Comparison of ENCODE assay signal across 8 mouse cellular contexts in the genomic region with DNA sequence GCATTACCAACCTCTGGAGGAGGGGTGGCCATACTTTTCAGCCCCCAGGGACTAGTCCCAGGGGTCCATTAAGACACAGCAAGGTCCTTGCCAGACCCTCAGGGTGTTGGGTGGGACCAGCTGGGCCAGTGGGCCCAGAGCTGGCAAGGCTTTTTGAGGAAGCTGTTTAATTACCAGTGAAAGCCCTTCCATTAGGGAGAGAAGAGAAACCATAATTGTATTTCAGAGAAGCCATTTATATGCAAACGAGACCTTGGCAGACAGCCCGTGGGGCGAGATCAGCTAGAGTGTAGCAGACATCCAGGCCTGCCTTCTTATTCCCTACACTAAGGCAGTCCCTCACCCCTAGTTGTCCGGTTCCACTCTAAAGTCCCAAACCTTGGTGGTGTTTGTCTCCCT. TPM values are rescaled to one million over a fixed set of nuclear protein-coding genes. Genes with fewer than 3 reads are reported as not detected.
DNase-seq lines count a peak whose midpoint lies in the region; ATAC-seq and TF ChIP-seq lines count a peak whose summit lies in the region.

No protein-coding gene starts in this region.

- no peak overlapping the region for H3K9ac ChIP-seq in heart, embryonic 13.5 days
- no peak overlapping the region for H3K9ac ChIP-seq in forebrain, embryonic 14.5 days (ENCODE audit: low read length)
- H3K9ac ChIP-seq in neural tube, embryonic 15.5 days (replicated peaks) = 0 out of 2 replicates have a peak overlapping the region, but pooled peaks have one; percentile 10
- no peak overlapping the region for H3K9ac ChIP-seq in liver, embryonic 11.5 days (ENCODE audit: low read depth, low read length)

- H3K27ac ChIP-seq in heart, embryonic 13.5 days (replicated peaks) = peak overlapping the region; percentile 59
- H3K27ac ChIP-seq in forebrain, embryonic 14.5 days (ENCODE audit: low read depth, low read length) = peak overlapping the region; percentile 61
- H3K27ac ChIP-seq in layer of hippocampus, adult 2 months = peak overlapping the region; percentile 76
- H3K27ac ChIP-seq in neural tube, embryonic 15.5 days (replicated peaks) = peak overlapping the region; percentile 87
- H3K27ac ChIP-seq in liver, embryonic 11.5 days (ENCODE audit: low read depth, low read length) = no peak overlapping the region

- H3K9me3 ChIP-seq in heart, embryonic 13.5 days = no peaks in the 10 kb centered on the region
- H3K9me3 ChIP-seq in forebrain, embryonic 14.5 days (replicated peaks; ENCODE audit: control insufficient read depth, low read length) = no peaks in the 10 kb centered on the region
- no peaks in the 10 kb centered on the region for H3K9me3 ChIP-seq in neural tube, embryonic 15.5 days (replicated peaks)
- no peaks in the 10 kb centered on the region for H3K9me3 ChIP-seq in liver, embryonic 11.5 days (ENCODE audit: control insufficient read depth, low read length)

- peaks cover 41% of the 10 kb centered on the region for H3K4me1 ChIP-seq in heart, embryonic 13.5 days
- H3K4me1 ChIP-seq in forebrain, embryonic 14.5 days (ENCODE audit: control insufficient read depth, insufficient read depth, low read length) = peaks cover 44% of the 10 kb centered on the region
- peaks cover 60% of the 10 kb centered on the region for H3K4me1 ChIP-seq in neural tube, embryonic 15.5 days
- peaks cover 12% of the 10 kb centered on the region for H3K4me1 ChIP-seq in liver, embryonic 11.5 days (replicated peaks; ENCODE audit: control insufficient read depth, insufficient read depth, low read length)

- TF ChIP-seq CTCF in layer of hippocampus, adult 2 months (conservative IDR thresholded peaks at IDR 0.05) = no peak

- 72% methylated on average over 4 of the region's 4 CpGs for WGBS in heart, embryonic 13.5 days
- WGBS in forebrain, embryonic 14.5 days = under 1% methylated on average over 4 of the region's 4 CpGs
- 15% methylated on average over 4 of the region's 4 CpGs for WGBS in neural tube, embryonic 15.5 days
- 84% methylated on average over 4 of the region's 4 CpGs for WGBS in liver, embryonic 11.5 days

- no peak overlapping the region for H3K4me3 ChIP-seq in heart, embryonic 13.5 days
- no peak overlapping the region for H3K4me3 ChIP-seq in forebrain, embryonic 14.5 days (ENCODE audit: low read depth, low read length)
- no peak overlapping the region for H3K4me3 ChIP-seq in layer of hippocampus, adult 2 months
- no peak overlapping the region for H3K4me3 ChIP-seq in neural tube, embryonic 15.5 days (replicated peaks)
- H3K4me3 ChIP-seq in liver, embryonic 11.5 days (ENCODE audit: low read depth, low read length) = no peak overlapping the region

- H3K36me3 ChIP-seq in heart, embryonic 13.5 days = peaks cover 32% of the 10 kb centered on the region
- H3K36me3 ChIP-seq in forebrain, embryonic 14.5 days (ENCODE audit: control insufficient read depth, insufficient read depth, low read length) = peaks cover 26% of the 10 kb centered on the region
- H3K36me3 ChIP-seq in neural tube, embryonic 15.5 days = peaks cover 22% of the 10 kb centered on the region
- peaks cover 3% of the 10 kb centered on the region for H3K36me3 ChIP-seq in liver, embryonic 11.5 days (ENCODE audit: control insufficient read depth, insufficient read depth, low read length)

- intact Hi-C loops in heart, postnatal 25 days (cut with DNase I) = no loop called here

- no peak for ATAC-seq in heart, embryonic 13.5 days (ENCODE audit: extremely low read depth, insufficient number of reproducible peaks, low FRiP score, low TSS enrichment)
- ATAC-seq in forebrain, embryonic 14.5 days = peak; percentile 71
- 0 out of 2 replicates have a peak, but pooled peaks have one; percentile 9 for ATAC-seq in neural tube, embryonic 15.5 days (ENCODE audit: low FRiP score)
- ATAC-seq in liver, embryonic 11.5 days (replicated peaks; ENCODE audit: low FRiP score) = no peak

- no peak overlapping the region for H3K4me2 ChIP-seq in heart, embryonic 13.5 days
- 0 out of 2 replicates have a peak overlapping the region, but pooled peaks have one; percentile 4 for H3K4me2 ChIP-seq in forebrain, embryonic 14.5 days (ENCODE audit: low read length)
- H3K4me2 ChIP-seq in neural tube, embryonic 15.5 days = 0 out of 2 replicates have a peak overlapping the region, but pooled peaks have one; percentile 2
- H3K4me2 ChIP-seq in liver, embryonic 11.5 days = no peak overlapping the region

- peaks cover 5% of the 10 kb centered on the region; the same call in 1 of the 2 replicates for H3K27me3 ChIP-seq in heart, embryonic 13.5 days (replicated peaks)
- no peaks in the 10 kb centered on the region for H3K27me3 ChIP-seq in forebrain, embryonic 14.5 days (replicated peaks; ENCODE audit: control insufficient read depth, insufficient read depth, low read length)
- H3K27me3 ChIP-seq in neural tube, embryonic 15.5 days (replicated peaks) = no peaks in the 10 kb centered on the region
- no peaks in the 10 kb centered on the region for H3K27me3 ChIP-seq in liver, embryonic 11.5 days (replicated peaks; ENCODE audit: control insufficient read depth, insufficient read depth, low read length)

- DNase-seq in heart, postnatal 25 days (ENCODE audit: low spot score) = no peak
- peak; percentile 77 for DNase-seq in ZHBTc4 (ENCODE audit: low read depth, low spot score)
- DNase-seq in forebrain, embryonic 14.5 days (ENCODE audit: low spot score) = peak; percentile 97
- peak in 1 of 2 experiments; percentile 58 for DNase-seq in layer of hippocampus, adult 2 months (ENCODE audit: low spot score in 2 of 2)
- DNase-seq in urinary bladder, adult 18-20 months (ENCODE audit: low spot score in 2 of 2) = no peak
- no peak for DNase-seq in liver, embryonic 11.5 days (ENCODE audit: low spot score)

RNA-seq across cellular contexts. Expression of gene Shf, which starts 17.0 kb away (rescaled TPM):
- polyA plus RNA-seq in heart, embryonic 13.5 days (2015; fragmentation: Nextera tagmentation; extraction: Ambion mirVana) = 1.8 and 2.3 TPM in 2 replicates
- total RNA-seq in heart, postnatal 25 days (2021) = 1 to 10 TPM; 3.7 to 6.6 TPM
- polyA plus RNA-seq in forebrain, embryonic 14.5 days (2014; fragmentation: Nextera tagmentation; extraction: Ambion mirVana) = 9.7 and 12.4 TPM in 2 replicates
- total RNA-seq in layer of hippocampus, adult 2 months (2021) = 10 to 100 TPM; 61.7 to 62.6 TPM
- 11.2 and 12.0 TPM in 2 replicates for polyA plus RNA-seq in neural tube, embryonic 15.5 days (2015; fragmentation: Nextera tagmentation; extraction: Ambion mirVana)
- 2.5 TPM in 2 replicates for polyA plus RNA-seq in liver, embryonic 11.5 days (2014; fragmentation: Nextera tagmentation; extraction: Ambion mirVana)

RNA-seq across cellular contexts. Expression of gene Duox1, which starts 36.5 kb away (rescaled TPM):
- 0.03 TPM in 1 of 2 replicates, not detected in the other for polyA plus RNA-seq in heart, embryonic 13.5 days (2015; fragmentation: Nextera tagmentation; extraction: Ambion mirVana)
- under 1 TPM; 0.20 to 0.23 TPM for total RNA-seq in heart, postnatal 25 days (2021)
- 0.06 TPM in 1 of 2 replicates, not detected in the other for polyA plus RNA-seq in forebrain, embryonic 14.5 days (2014; fragmentation: Nextera tagmentation; extraction: Ambion mirVana)
- total RNA-seq in layer of hippocampus, adult 2 months (2021) = not detected
- 0.10 and 0.27 TPM in 2 replicates for polyA plus RNA-seq in neural tube, embryonic 15.5 days (2015; fragmentation: Nextera tagmentation; extraction: Ambion mirVana)
- 0.10 TPM in 1 of 2 replicates, not detected in the other for polyA plus RNA-seq in liver, embryonic 11.5 days (2014; fragmentation: Nextera tagmentation; extraction: Ambion mirVana)

RNA-seq across cellular contexts. Expression of gene Duoxa1, which starts 38.4 kb away (rescaled TPM):
- 0.09 TPM in 1 of 2 replicates, not detected in the other for polyA plus RNA-seq in heart, embryonic 13.5 days (2015; fragmentation: Nextera tagmentation; extraction: Ambion mirVana)
- under 1 TPM; 0.28 to 0.29 TPM for total RNA-seq in heart, postnatal 25 days (2021)
- not detected in 2 replicates for polyA plus RNA-seq in forebrain, embryonic 14.5 days (2014; fragmentation: Nextera tagmentation; extraction: Ambion mirVana)
- total RNA-seq in layer of hippocampus, adult 2 months (2021) = not detected
- 0.17 and 1.2 TPM in 2 replicates for polyA plus RNA-seq in neural tube, embryonic 15.5 days (2015; fragmentation: Nextera tagmentation; extraction: Ambion mirVana)
- not detected in 2 replicates for polyA plus RNA-seq in liver, embryonic 11.5 days (2014; fragmentation: Nextera tagmentation; extraction: Ambion mirVana)

RNA-seq across cellular contexts. Expression of gene Duoxa2, which starts 53.2 kb away (rescaled TPM):
- not detected in 2 replicates for polyA plus RNA-seq in heart, embryonic 13.5 days (2015; fragmentation: Nextera tagmentation; extraction: Ambion mirVana)
- under 1 TPM; 0.17 to 0.26 TPM for total RNA-seq in heart, postnatal 25 days (2021)
- not detected in 2 replicates for polyA plus RNA-seq in forebrain, embryonic 14.5 days (2014; fragmentation: Nextera tagmentation; extraction: Ambion mirVana)
- not detected for total RNA-seq in layer of hippocampus, adult 2 months (2021)
- polyA plus RNA-seq in neural tube, embryonic 15.5 days (2015; fragmentation: Nextera tagmentation; extraction: Ambion mirVana) = 0.52 and 0.56 TPM in 2 replicates
- polyA plus RNA-seq in liver, embryonic 11.5 days (2014; fragmentation: Nextera tagmentation; extraction: Ambion mirVana) = 0.12 TPM in 1 of 2 replicates, not detected in the other

RNA-seq across cellular contexts. Expression of gene Duox2, which starts 53.7 kb away (rescaled TPM):
- polyA plus RNA-seq in heart, embryonic 13.5 days (2015; fragmentation: Nextera tagmentation; extraction: Ambion mirVana) = 0.06 and 0.17 TPM in 2 replicates
- total RNA-seq in heart, postnatal 25 days (2021) = under 1 TPM; 0.44 to 0.45 TPM
- not detected in 2 replicates for polyA plus RNA-seq in forebrain, embryonic 14.5 days (2014; fragmentation: Nextera tagmentation; extraction: Ambion mirVana)
- total RNA-seq in layer of hippocampus, adult 2 months (2021) = under 1 TPM in 1 of 2 experiments, not detected in 1; 0.08 TPM
- polyA plus RNA-seq in neural tube, embryonic 15.5 days (2015; fragmentation: Nextera tagmentation; extraction: Ambion mirVana) = 0.03 and 0.12 TPM in 2 replicates
- polyA plus RNA-seq in liver, embryonic 11.5 days (2014; fragmentation: Nextera tagmentation; extraction: Ambion mirVana) = not detected in 2 replicates

Comparison
In these comparisons a context has a peak if more than half of its experiments do, and no peak if none do; other contexts are left out.
1. ATAC-seq: peak in forebrain, embryonic 14.5 days (single experiment) and neural tube, embryonic 15.5 days (single experiment); none in heart, embryonic 13.5 days (single experiment) and liver, embryonic 11.5 days (single experiment).
2. H3K4me2 ChIP-seq: peak in forebrain, embryonic 14.5 days (single experiment) and neural tube, embryonic 15.5 days (single experiment); none in heart, embryonic 13.5 days (single experiment) and liver, embryonic 11.5 days (single experiment).
3. DNase-seq: peak in ZHBTc4 (single experiment) and forebrain, embryonic 14.5 days (single experiment); none in heart, postnatal 25 days (single experiment), urinary bladder, adult 18-20 months (0 of 2) and liver, embryonic 11.5 days (single experiment).